Mouse (Mus musculus) R1 (cell line): ENCODE measurements at regions not wholly inside any gene's neighbourhood (a gene's known extent, or its start where the extent isn't known, plus 50 kb on each side); places are given as distances from the start of the nearest gene placed in this dataset.
"Not testable (repeated sequence)": the region's sequence is repeated elsewhere in the genome, so short reads cannot be mapped to it uniquely, and the experiment has no call there.

ENCODE experiments used
- DNase-seq: peaks from one replicate; pipeline ENCODE4 v3.0.0-alpha.2; 2018; ENCODE audit warnings: low read depth, low spot score

DNA sequence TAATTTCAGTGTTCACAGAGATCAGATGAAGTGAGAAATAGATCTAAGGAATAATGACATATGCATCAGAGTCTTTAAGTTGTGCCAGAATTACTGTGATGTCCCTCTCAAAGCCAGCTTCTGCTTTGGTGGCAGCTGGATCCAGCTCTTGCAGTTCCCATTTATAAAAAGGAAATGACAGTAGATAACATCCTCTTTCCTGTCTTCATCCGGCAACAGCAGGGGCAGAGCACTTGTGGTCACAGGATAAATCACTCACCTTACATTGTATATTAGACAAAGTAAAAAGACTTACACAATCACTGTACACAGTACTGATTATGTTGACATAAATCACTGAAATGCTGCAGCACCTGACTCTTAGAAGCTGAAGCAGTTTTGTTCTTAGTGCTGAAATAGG lies 1214.2 kb downstream of the Adam6a start:
- not testable (repeated sequence) for DNase-seq

DNA sequence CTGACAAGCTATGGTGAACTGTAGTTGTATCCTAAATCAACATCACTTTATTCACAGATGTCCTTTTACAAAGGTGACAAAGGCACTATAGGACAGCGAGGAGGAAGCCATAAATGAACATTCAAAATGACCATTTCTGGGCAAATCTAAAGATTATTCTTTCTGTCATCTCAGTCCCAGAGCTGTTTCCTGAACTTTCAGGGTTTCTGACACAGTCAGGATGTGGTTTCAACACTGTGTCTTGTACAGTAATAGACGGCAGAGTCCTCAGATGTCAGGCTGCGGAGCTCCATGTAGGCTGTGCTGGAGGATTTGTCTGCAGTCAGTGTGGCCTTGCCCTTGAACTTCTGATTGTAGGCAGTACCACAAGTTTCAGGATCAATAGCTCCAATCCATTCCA lies 1220.5 kb downstream of the Adam6a start:
- DNase-seq: not testable (repeated sequence)

DNA sequence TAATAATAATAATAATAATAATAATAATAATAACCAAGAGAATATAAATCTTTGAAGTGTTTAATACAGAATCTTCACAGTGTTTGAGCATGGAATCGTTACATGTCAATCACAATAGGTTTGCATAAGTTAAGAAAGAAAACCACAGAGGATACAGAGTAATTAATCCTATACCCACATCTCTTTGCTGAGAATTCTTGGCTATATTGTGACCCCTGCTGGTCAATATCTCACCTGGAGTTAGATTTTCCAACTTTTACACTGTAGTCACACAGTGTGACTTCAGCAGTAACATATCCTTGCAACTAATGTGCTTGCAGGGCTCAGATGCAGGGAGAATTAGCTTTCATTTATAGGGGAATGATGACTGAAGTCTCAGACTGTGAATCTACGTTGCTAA lies 1231.7 kb downstream of the Adam6a start:
- DNase-seq: not testable (repeated sequence)

DNA sequence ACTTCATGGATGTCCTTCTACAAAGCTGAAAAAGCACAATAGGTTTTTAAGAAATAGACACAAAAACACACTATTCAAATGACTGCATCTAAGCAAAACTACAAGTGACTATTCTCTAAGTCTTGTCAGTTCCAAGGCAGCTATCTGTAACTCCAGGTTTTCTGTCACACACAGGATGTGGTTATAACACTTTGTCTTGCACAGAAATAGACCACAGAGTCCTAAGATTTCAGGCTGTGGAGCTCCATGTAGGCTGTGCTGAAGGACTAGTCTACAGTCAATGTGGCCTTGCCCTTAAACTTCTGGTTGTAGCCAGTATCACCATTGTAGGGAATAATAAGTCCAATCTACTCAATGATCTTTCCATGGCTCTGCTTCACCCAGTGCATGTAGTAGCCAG lies 1243.1 kb upstream of the Zfp386 start:
- DNase-seq: no peak

DNA sequence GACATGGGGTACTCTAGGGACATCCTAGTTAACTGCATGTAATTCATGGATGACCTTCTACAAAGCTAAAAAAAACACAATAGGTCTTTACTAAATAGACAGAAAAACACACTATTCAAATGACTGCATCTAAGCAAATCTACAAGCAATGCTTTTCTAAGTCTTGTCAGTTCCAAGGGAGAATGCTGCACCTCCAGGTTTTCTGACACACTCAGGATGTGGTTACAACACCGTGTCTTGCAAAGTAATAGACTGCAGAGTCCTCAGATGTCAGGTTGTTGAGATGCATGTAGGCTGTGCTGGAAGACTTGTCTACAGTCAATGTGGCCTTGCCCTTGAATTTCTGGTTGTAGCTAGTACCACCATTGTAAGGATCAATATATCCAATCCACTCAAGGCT lies 1238.3 kb upstream of the Zfp386 start:
- DNase-seq: no peak

DNA sequence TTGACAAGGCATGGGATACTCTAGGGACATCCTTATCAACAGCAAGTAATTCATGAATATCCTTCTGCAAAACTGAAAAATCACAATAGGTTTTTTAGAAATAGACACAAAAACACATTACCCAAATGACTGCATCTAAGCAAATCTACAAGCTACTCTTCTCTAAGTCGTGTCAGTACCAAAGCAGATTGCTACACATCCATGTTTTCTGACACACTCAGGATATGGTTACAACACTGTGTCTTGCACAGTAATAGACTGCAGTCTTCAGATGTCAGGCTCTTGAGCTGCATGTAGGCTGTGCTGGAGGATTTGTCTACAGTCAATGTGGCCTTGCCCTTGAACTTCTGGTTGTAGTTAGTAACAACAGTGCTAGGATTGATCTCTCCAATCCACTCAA lies 1230.7 kb upstream of the Zfp386 start:
- not testable (repeated sequence) for DNase-seq

DNA sequence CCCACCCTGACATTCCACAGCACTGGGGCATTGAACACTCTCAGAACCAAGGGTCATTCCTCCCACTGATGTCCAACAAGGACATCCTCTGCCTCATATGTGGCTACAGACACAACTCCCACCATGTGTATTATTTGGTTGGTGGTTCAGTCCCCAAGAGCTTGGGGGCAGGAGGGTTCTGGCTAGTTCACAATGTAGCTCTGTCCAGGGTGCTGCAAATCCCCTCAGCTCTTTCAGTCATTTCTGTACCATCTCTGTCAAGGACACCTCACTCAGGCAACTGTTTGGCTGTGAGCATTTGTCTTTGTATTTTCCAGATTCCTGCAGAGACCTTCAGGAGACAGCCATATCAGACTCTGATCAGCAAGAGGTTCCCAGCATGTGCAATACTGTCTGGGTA lies 1214.6 kb upstream of the Zfp386 start:
- peak; percentile 43 for DNase-seq
